Mouse (Mus musculus) E14TG2a.4 (cell line): ENCODE results near the gene Gsg1.

Experiments
- CTCF ChIP-seq: conservative IDR thresholded peaks from 2 replicates; pipeline ENCODE4 v1.5.1; 2014; ENCODE audit warnings: low read length
- NANOG ChIP-seq: IDR thresholded peaks from 2 replicates; pipeline ENCODE4 v1.6.1; 2014; ENCODE audit warnings: borderline replicate concordance, low read length, mixed read lengths

GRCm38 (mm10) chr6:135268392-135268791 is 14.2 kb upstream of the Gsg1 start:
- TF ChIP-seq CTCF (no peak), NANOG (no peak)
